Mouse (Mus musculus): ENCODE data around the gene Vmn2r117. TPM values are rescaled to one million over a fixed set of nuclear protein-coding genes. Genes with fewer than 3 reads are reported as not detected.
"Not testable (repeated sequence)": the region's sequence is repeated elsewhere in the genome, so short reads cannot be mapped to it uniquely, and the experiment has no call there.

Vmn2r117 gene
- not detected in 2 replicates for polyA plus RNA-seq (2016; fragmentation: Nextera tagmentation; extraction: Ambion mirVana)

- H3K4me3 ChIP-seq; H3K9me3 ChIP-seq; H3K36me3 ChIP-seq (replicated peaks); H3K4me1 ChIP-seq; H3K27me3 ChIP-seq (replicated peaks; ENCODE audit: low read depth, poor library complexity, severe bottlenecking); DNase-seq (ENCODE audit: low spot score); H3K27ac ChIP-seq (replicated peaks): not testable (repeated sequence)
- 60% methylated on average over 1 of the region's 1 CpGs for WGBS
These were observed at the start of gene Vmn2r117 for GRCm38 (mm10) chr17:23479599-23479998. Gene Vmn2r117, minus strand, starts transcription at chr17:23479699.

- H3K4me1 ChIP-seq; H3K4me3 ChIP-seq; H3K27ac ChIP-seq (replicated peaks); H3K27me3 ChIP-seq (replicated peaks; ENCODE audit: low read depth, poor library complexity, severe bottlenecking); H3K9me3 ChIP-seq; DNase-seq (ENCODE audit: low spot score); H3K36me3 ChIP-seq (replicated peaks): not testable (repeated sequence)
- 74% methylated on average over 30 of the region's 30 CpGs for WGBS
These were observed 43.6 kb upstream of the Vmn2r117 start for GRCm38 (mm10) chr17:23522941-23523732.

DNA sequence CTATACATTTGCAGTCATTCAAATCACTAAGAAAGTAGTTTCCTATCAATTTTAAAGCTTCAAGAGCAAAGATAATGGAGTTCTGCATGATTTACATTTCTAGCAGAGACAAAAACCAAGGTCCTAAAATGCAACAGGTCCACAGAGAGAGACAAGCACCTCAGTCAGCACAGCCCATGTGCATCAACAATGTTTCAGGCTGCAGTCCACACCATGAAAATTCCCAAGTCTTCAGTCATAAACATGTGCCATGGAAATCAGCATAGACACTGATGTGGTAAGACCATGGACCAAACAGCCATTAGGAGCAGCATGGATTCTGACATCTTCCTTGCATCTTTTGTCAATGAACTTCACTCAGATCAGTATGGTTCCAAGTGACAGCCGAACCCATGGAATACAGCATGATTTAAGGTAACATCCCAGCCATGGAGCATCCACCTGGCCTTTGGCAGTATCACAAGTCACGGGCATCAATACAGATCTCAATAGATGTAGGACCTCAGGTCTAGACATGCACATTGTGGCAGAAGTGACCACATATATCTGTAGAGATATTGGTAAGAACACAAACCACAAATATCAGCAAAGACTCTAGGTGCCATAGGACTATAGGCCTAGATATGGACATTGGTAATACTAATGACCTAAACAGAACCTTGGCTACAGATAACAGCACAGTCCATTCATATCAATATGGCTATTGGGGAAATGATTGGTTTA, 39.4 kb upstream of the Vmn2r117 start:
- Histone ChIP-seq H3K4me1 (no peaks in the 10 kb centered on the region), H3K27me3 (replicated peaks; ENCODE audit: low read depth, poor library complexity, severe bottlenecking) (no peaks in the 10 kb centered on the region), H3K9me3 (peaks cover 14% of the 10 kb centered on the region), H3K4me3 (no peak overlapping the region), H3K36me3 (replicated peaks) (no peaks in the 10 kb centered on the region), H3K27ac (replicated peaks) (no peak overlapping the region)
- WGBS = 73% methylated on average over 2 of the region's 2 CpGs
- DNase-seq (ENCODE audit: low spot score) = no peak

DNA sequence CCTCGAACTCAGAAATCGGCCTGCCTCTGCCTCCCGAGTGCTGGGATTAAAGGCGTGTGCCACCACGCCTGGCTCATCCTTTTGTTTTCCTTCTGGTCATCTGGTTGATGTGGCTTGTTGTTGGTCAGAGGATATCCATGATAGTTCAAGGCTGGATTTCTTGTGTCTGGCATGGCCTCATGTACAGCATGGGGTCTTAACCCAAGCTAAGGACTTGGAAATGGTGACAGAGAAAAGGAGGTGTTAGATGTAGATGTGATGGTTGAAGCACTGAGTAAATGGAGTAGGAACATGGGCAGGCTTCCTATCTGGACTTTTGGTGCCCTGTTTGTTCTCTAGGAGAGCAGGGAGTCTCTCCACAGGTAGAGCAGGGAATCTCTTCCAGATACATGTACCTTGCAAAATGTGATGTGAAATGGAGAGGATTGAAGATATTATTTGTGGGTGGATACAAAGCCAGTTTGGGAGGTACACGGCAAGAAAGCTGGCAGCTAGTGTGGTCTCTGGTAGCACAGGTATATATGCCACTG, 46.3 kb downstream of the Vmn2r117 start:
- 74% methylated on average over 6 of the region's 6 CpGs for WGBS
- Histone ChIP-seq H3K4me1 (no peaks in the 10 kb centered on the region), H3K4me3 (no peak overlapping the region), H3K27ac (replicated peaks) (no peak overlapping the region), H3K36me3 (replicated peaks) (no peaks in the 10 kb centered on the region), H3K27me3 (replicated peaks; ENCODE audit: low read depth, poor library complexity, severe bottlenecking) (no peaks in the 10 kb centered on the region), H3K9me3 (peaks cover 16% of the 10 kb centered on the region)
- DNase-seq (ENCODE audit: low spot score) = no peak

Other genes starting within 250 kb of the Vmn2r117 start
- gene Vmn2r114, start 167.2 kb downstream of the Vmn2r117 start, polyA plus RNA-seq (2016; fragmentation: Nextera tagmentation; extraction: Ambion mirVana) = not detected in 2 replicates
- not detected in 2 replicates for gene Vmn2r115, start 136.0 kb downstream of the Vmn2r117 start, polyA plus RNA-seq (2016; fragmentation: Nextera tagmentation; extraction: Ambion mirVana)
- gene Vmn2r116, start 95.1 kb downstream of the Vmn2r117 start, polyA plus RNA-seq (2016; fragmentation: Nextera tagmentation; extraction: Ambion mirVana) = not detected in 2 replicates
- gene Zfp213, start 84.5 kb upstream of the Vmn2r117 start, polyA plus RNA-seq (2016; fragmentation: Nextera tagmentation; extraction: Ambion mirVana) = 27.2 and 31.0 TPM in 2 replicates
- 22.4 and 24.4 TPM in 2 replicates for gene Zfp13, start 119.8 kb upstream of the Vmn2r117 start, polyA plus RNA-seq (2016; fragmentation: Nextera tagmentation; extraction: Ambion mirVana)
- 0.71 and 1.0 TPM in 2 replicates for gene Zscan10, start 121.2 kb upstream of the Vmn2r117 start, polyA plus RNA-seq (2016; fragmentation: Nextera tagmentation; extraction: Ambion mirVana)
- 0.68 and 0.69 TPM in 2 replicates for gene Mmp25, start 165.6 kb upstream of the Vmn2r117 start, polyA plus RNA-seq (2016; fragmentation: Nextera tagmentation; extraction: Ambion mirVana)
- gene Bicdl2, start 180.8 kb upstream of the Vmn2r117 start, polyA plus RNA-seq (2016; fragmentation: Nextera tagmentation; extraction: Ambion mirVana) = 0.85 and 1.2 TPM in 2 replicates
- 30.4 and 39.7 TPM in 2 replicates for gene Hcfc1r1, start 193.9 kb upstream of the Vmn2r117 start, polyA plus RNA-seq (2016; fragmentation: Nextera tagmentation; extraction: Ambion mirVana)
- 70.9 and 72.2 TPM in 2 replicates for gene Thoc6, start 194.2 kb upstream of the Vmn2r117 start, polyA plus RNA-seq (2016; fragmentation: Nextera tagmentation; extraction: Ambion mirVana)
- 4.6 and 6.4 TPM in 2 replicates for gene Tnfrsf12a, start 197.8 kb upstream of the Vmn2r117 start, polyA plus RNA-seq (2016; fragmentation: Nextera tagmentation; extraction: Ambion mirVana)
- gene Cldn6, start 199.6 kb upstream of the Vmn2r117 start, polyA plus RNA-seq (2016; fragmentation: Nextera tagmentation; extraction: Ambion mirVana) = 77.2 and 81.3 TPM in 2 replicates
- gene Cldn9, start 204.3 kb upstream of the Vmn2r117 start, polyA plus RNA-seq (2016; fragmentation: Nextera tagmentation; extraction: Ambion mirVana) = 10.5 and 13.5 TPM in 2 replicates
- gene 1520401A03Rik, start 243.1 kb upstream of the Vmn2r117 start, polyA plus RNA-seq (2016; fragmentation: Nextera tagmentation; extraction: Ambion mirVana) = 0.05 TPM in 1 of 2 replicates, not detected in the other
- gene Pkmyt1, start 246.6 kb upstream of the Vmn2r117 start, polyA plus RNA-seq (2016; fragmentation: Nextera tagmentation; extraction: Ambion mirVana) = 61.6 and 62.0 TPM in 2 replicates